Mouse (Mus musculus) fat pad, adult 2 months (tissue): ENCODE data around the gene Gja5.

Experiments used
- DNase-seq: peaks from one replicate; pipeline ENCODE4 v3.0.0-alpha.2; 2011; ENCODE audit warnings: low read depth, low spot score; ENCODE audit errors: extremely low read depth

Gja5 gene

GRCm38 (mm10) chr3:96904393-96904792, at the start of gene Gja5:
Gja5 (plus strand) TSS chr3:96904693.
- DNase-seq, result no peak

- no peak for DNase-seq
These were observed 48.7 kb upstream of the Gja5 start for GRCm38 (mm10) chr3:96855833-96856232.

GRCm38 (mm10) chr3:96860498-96860897, 44.0 kb upstream of the Gja5 start:
- no peak for DNase-seq

- DNase-seq, result no peak
These were observed 36.6 kb upstream of the Gja5 start for GRCm38 (mm10) chr3:96867863-96868262.

DNA sequence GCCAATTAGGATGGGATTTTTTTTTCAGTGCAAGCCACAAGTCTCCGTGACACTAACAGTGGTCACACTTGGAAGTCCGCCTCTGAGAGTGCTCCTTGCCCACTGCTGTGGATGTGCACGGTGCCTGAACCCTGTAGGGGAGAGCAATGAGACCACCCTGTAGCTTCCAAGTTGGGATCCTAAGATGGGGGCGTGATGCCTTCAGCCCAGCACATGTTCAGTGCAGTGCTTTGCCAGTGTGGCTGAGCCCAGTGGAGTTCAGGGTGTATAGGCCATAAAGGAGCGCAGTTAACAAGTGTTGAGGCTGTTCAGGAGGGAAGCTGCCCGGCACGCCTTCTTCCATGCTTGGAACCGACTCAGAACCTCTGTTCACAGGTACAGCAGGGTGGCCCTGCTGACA, 35.9 kb upstream of the Gja5 start:
- no peak for DNase-seq

DNA sequence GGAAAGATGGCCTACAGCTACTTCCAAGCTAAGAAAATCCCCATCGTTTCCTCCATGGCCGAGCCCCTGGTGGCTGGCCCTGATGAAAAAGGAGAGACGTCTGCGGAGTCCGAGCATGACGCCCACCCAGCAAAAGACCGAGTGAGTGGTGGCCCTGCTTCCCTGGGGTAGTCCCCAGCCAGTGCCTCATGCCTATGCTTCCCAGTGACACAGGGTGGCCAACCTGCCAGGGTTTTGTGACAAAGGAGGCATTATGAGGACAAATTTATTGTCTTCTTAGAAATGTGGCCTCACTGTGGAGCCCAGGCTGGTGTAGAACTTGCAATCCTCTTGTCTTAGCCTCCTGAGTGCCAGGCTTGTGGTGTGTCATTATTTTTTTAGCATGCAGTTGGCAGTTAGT, 35.4 kb upstream of the Gja5 start:
- no peak for DNase-seq

GRCm38 (mm10) chr3:96870270-96870669, 34.2 kb upstream of the Gja5 start:
- DNase-seq, result no peak

- DNase-seq, result no peak
These were observed 33.4 kb upstream of the Gja5 start for GRCm38 (mm10) chr3:96871070-96871469.

- no peak for DNase-seq
These were observed 32.0 kb upstream of the Gja5 start for GRCm38 (mm10) chr3:96872501-96872900.

GRCm38 (mm10) chr3:96874808-96875571, 29.5 kb upstream of the Gja5 start:
- no peak for DNase-seq

GRCm38 (mm10) chr3:96879536-96879935, 25.0 kb upstream of the Gja5 start:
- no peak for DNase-seq

GRCm38 (mm10) chr3:96880385-96880784, 24.1 kb upstream of the Gja5 start:
- no peak for DNase-seq

- no peak for DNase-seq
These were observed 22.9 kb upstream of the Gja5 start for GRCm38 (mm10) chr3:96881557-96881956.

GRCm38 (mm10) chr3:96882061-96882849, 22.2 kb upstream of the Gja5 start:
- DNase-seq, result no peak

- no peak for DNase-seq
These were observed 20.8 kb upstream of the Gja5 start for GRCm38 (mm10) chr3:96883690-96884089.

GRCm38 (mm10) chr3:96902336-96902999, 2.0 kb upstream of the Gja5 start:
- DNase-seq, result no peak

DNA sequence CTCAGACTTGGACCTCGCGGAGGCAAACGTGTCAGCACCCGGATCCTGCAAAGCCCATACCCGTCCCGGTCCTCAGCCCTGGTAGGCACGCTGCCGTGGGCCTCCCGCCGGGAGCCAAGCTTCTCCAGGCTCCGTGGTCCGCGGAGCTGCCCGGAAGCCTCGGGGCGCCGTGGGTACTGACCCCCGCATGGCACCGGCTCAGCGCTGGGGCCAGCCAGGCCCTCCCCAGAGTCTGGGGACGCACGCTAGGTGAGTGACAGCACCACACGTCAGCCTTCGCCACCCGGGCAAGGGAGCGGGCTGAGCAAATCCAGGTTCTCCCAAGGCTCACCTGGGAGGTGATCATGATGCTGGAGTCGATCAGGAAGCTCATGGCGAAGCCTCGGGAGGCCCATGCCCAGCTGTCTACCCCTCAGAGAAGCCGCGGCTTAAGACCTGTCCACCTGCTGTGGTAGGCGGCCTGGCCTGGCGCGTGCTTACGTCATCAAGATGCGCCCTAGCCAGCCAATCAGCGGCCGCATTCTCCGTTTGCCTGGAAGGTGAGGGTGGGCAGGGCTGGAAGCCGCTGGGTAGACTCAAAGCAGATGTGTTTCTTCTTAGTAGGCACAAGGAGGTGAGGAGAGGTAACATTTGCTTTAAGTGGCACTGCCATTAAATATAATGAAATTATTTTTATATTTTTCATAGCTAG, 503 bp downstream of the Gja5 start, which contains the start of gene Gpr89:
TSS of gene Gpr89 (minus strand) at position 496 of the 691 bp plus-strand sequence.
- peak; percentile 28 for DNase-seq

- no peak for DNase-seq
These were observed 1.1 kb downstream of the Gja5 start for GRCm38 (mm10) chr3:96905592-96905991.

DNA sequence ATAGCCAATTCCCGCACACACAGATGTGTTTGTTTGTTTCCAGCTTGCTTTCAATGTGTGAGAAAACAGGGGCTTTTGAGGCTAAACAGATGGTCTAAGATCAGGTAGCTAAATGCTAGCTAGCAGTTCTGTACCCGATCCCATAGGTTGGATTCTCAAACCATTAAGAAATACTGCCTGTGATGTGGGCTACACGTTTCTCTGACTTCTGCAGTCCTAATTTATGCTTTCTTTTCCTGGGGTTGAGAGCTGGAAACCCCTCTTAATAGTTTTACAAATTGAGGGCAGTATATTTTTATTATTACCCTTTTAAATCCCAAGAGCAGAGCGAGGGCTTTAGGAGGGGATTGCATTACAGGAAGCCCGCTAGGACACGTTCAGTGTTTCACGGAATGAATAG, 16.5 kb downstream of the Gja5 start:
- DNase-seq, result no peak

DNA sequence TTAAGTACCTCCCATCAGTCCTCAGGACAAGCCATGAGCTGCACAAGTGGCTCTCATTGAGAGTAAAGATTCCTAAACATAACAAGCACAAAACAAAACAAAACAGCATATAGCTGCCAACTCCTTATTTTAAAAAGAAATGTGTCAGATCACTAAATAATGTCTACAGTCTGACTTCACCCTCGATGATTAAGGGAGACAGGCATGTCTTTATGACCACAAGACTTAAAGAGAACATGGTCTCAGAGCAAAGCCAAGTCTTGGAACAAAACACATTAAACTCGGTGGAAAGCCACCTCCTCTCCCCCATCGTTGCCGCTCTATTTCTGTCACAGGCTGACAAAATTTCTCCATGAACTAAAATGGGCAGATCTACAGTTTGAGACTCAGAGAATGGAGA, 20.1 kb downstream of the Gja5 start:
- DNase-seq, result no peak

DNA sequence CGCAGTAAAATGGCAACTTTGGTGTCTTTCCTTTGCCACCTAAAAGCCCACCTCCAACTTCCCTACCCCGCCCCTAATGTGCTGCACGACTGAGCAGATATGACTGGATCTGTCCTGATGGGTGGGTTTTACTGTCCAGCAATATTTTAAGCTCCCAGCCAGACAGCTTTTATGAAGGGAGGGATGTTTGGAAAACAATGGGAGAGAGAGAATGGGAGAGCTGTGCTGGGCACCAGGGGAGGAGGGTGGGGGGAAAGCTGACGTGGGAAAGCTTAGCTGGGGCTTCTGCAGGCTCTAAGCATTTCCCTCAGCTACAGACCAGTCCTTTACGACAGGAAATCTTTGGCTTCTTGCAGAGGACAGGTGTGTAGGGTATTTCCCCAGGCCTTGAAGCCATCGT, 21.4 kb downstream of the Gja5 start, which contains the start of gene Gja8:
TSS of gene Gja8 (minus strand) at position 101 of the 400 bp plus-strand sequence.
- DNase-seq, result no peak
